Mouse (Mus musculus) forebrain, embryonic 16.5 days (tissue): ENCODE data around the gene Phf12. TPM values are rescaled to one million over a fixed set of nuclear protein-coding genes. Genes with fewer than 3 reads are reported as not detected.

Experiments used
- ATAC-seq: fragments of 200-750 bp; cut with Nextera tagmentation; 2 replicates; pipeline ENCODE4 v1.8.0; 2017; ENCODE audit warnings: mild to moderate bottlenecking, moderate library complexity
- H3K27ac ChIP-seq: fragments of 300-500 bp; sonication (generic); 2 replicates; pipeline ENCODE4 v1.5.1; 2014; ENCODE audit warnings: low read length, control low read depth
- H3K27me3 ChIP-seq: fragments of 300-500 bp; sonication (generic); replicated peaks from 2 replicates; pipeline ENCODE4 v1.6.1; 2014; ENCODE audit warnings: low read length; ENCODE audit not compliant: control insufficient read depth, insufficient read depth
- H3K36me3 ChIP-seq: fragments of 300-500 bp; sonication (generic); 2 replicates; pipeline ENCODE4 v1.6.1; 2014; ENCODE audit not compliant: control insufficient read depth, insufficient read depth
- H3K4me1 ChIP-seq: fragments of 300-500 bp; sonication (generic); replicated peaks from 2 replicates; pipeline ENCODE4 v1.6.1; 2014; ENCODE audit warnings: low read length; ENCODE audit not compliant: control insufficient read depth, insufficient read depth
- H3K4me2 ChIP-seq: fragments of 300-500 bp; sonication (generic); 2 replicates; pipeline ENCODE4 v1.6.1; 2014; ENCODE audit warnings: mild to moderate bottlenecking, low read length, control low read depth
- H3K4me3 ChIP-seq: fragments of 300-500 bp; sonication (generic); replicated peaks from 2 replicates; pipeline ENCODE4 v1.5.1; 2014; ENCODE audit warnings: mild to moderate bottlenecking, low read length, control low read depth
- H3K9ac ChIP-seq: fragments of 300-500 bp; sonication (generic); replicated peaks from 2 replicates; pipeline ENCODE4 v1.6.1; 2014; ENCODE audit warnings: low read depth, low read length, control low read depth
- H3K9me3 ChIP-seq: fragments of 300-500 bp; sonication (generic); 2 replicates; pipeline ENCODE4 v1.6.1; 2016; ENCODE audit warnings: low read length; ENCODE audit not compliant: control insufficient read depth
- WGBS: fragments of 180-500 bp; shearing (Covaris S2); extraction: QIAGEN DNeasy Blood & Tissue Kit; methylation state at CpG from one replicate; pipeline ENCODE4 v1.1.7; 2014; 5-methylcytosine and 5-hydroxymethylcytosine counted together
- polyA plus RNA-seq: library from polyadenylated mRNA; unstranded; fragments of >200 nt; fragmentation: Nextera tagmentation; extraction: Ambion mirVana; gene quantifications from 2 replicates; pipeline ENCODE4 v1.2.1, GENCODE M21; 2015

Phf12 gene
- polyA plus RNA-seq, 1 experiment from 2014 or later = 23.0 TPM

GRCm38 (mm10) chr11:77966037-77966391, 16.5 kb upstream of the Phf12 start:
- H3K4me3 ChIP-seq = no peak overlapping the region

GRCm38 (mm10) chr11:77967114-77967513, 15.4 kb upstream of the Phf12 start:
- H3K4me2 ChIP-seq = no peak overlapping the region
- H3K9me3 ChIP-seq = no peaks in the 10 kb centered on the region
- peaks cover 12% of the 10 kb centered on the region; the same call in 1 of the 2 replicates for H3K36me3 ChIP-seq
- H3K27me3 ChIP-seq = no peaks in the 10 kb centered on the region
- ATAC-seq = 0 out of 2 replicates have a peak, but pooled peaks have one; percentile 39
- no peak overlapping the region for H3K27ac ChIP-seq
- under 1% methylated on average over 4 of the region's 4 CpGs for WGBS
- H3K4me3 ChIP-seq = no peak overlapping the region
- peaks cover 27% of the 10 kb centered on the region for H3K4me1 ChIP-seq
- no peak overlapping the region for H3K9ac ChIP-seq

More at GRCm38 (mm10) chr11:77966037-77966391, 16.5 kb upstream of the Phf12 start:
- WGBS = 21% methylated on average over 5 of the region's 5 CpGs
- no peaks in the 10 kb centered on the region for H3K9me3 ChIP-seq
- peaks cover 8% of the 10 kb centered on the region; the same call in 1 of the 2 replicates for H3K36me3 ChIP-seq
- no peak for ATAC-seq
- H3K27me3 ChIP-seq = no peaks in the 10 kb centered on the region
- H3K4me1 ChIP-seq = peaks cover 29% of the 10 kb centered on the region
- peak overlapping the region; percentile 41 for H3K4me2 ChIP-seq
- H3K9ac ChIP-seq = peak overlapping the region; percentile 33; the same call in 1 of the 2 replicates
- peak overlapping the region; percentile 95 for H3K27ac ChIP-seq

- Histone ChIP-seq H3K27ac (no peak overlapping the region), H3K4me1 (peaks cover 27% of the 10 kb centered on the region), H3K27me3 (no peaks in the 10 kb centered on the region), H3K4me3 (no peak overlapping the region), H3K9me3 (no peaks in the 10 kb centered on the region), H3K36me3 (peaks cover 17% of the 10 kb centered on the region; the same call in 1 of the 2 replicates), H3K4me2 (no peak overlapping the region), H3K9ac (no peak overlapping the region)
- WGBS = 81% methylated on average over 4 of the region's 4 CpGs
- ATAC-seq = no peak
Observed at GRCm38 (mm10) chr11:77968786-77969185, 13.8 kb upstream of the Phf12 start.

DNA sequence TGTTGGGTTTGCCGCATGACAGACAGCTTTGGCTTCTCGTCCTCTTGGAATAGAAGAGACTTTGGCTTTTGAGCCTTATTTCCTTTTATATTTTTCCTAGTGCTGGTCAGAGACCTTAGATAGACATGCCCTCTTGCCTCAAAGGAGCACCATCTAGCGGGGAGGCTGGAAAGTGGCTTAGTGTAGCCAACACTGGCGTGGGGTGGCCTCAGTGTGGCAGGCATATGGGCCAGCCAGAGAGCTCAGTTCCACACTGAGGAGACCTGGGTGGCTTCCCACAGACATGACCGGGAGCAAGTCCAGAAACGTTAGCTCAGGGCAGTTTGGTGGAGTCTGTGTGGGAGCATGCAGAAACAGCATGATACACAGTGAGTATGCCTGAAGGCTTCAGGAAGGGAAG, 11.8 kb upstream of the Phf12 start:
- H3K4me2 ChIP-seq = no peak overlapping the region

DNA sequence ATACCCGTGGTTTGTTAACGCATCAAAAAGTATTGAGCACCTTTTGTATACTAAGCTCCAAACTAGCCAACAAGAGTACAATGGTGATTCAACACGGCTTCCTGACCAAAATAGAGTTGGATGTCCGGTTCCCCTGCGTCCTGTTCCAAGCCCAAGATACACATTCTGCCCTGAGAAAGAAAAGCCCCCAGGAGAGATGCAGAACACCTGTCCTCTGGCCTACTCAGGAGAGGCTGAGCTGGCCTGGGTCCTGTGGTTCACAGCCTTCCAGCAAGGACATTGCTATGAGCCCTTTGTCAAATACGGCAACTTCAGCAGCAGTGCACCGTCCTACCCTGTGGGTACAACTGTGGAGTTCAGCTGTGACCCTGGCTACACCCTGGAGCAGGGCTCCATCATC, 9.0 kb upstream of the Phf12 start:
- no peaks in the 10 kb centered on the region for H3K9me3 ChIP-seq
- peaks cover 40% of the 10 kb centered on the region for H3K36me3 ChIP-seq
- H3K9ac ChIP-seq = no peak overlapping the region
- H3K4me2 ChIP-seq = no peak overlapping the region
- H3K4me3 ChIP-seq = no peak overlapping the region
- 83% methylated on average over 7 of the region's 7 CpGs for WGBS
- H3K27ac ChIP-seq = no peak overlapping the region
- no peak for ATAC-seq
- no peaks in the 10 kb centered on the region for H3K4me1 ChIP-seq
- peaks cover 2% of the 10 kb centered on the region; the same call in 1 of the 2 replicates for H3K27me3 ChIP-seq

More for the DNA sequence above, 11.8 kb upstream of the Phf12 start:
- Histone ChIP-seq H3K9me3 (no peaks in the 10 kb centered on the region), H3K4me1 (peaks cover 11% of the 10 kb centered on the region), H3K9ac (no peak overlapping the region), H3K27ac (no peak overlapping the region), H3K36me3 (peaks cover 29% of the 10 kb centered on the region), H3K4me3 (no peak overlapping the region), H3K27me3 (no peaks in the 10 kb centered on the region)
- 84% methylated on average over 6 of the region's 6 CpGs for WGBS
- no peak for ATAC-seq

DNA sequence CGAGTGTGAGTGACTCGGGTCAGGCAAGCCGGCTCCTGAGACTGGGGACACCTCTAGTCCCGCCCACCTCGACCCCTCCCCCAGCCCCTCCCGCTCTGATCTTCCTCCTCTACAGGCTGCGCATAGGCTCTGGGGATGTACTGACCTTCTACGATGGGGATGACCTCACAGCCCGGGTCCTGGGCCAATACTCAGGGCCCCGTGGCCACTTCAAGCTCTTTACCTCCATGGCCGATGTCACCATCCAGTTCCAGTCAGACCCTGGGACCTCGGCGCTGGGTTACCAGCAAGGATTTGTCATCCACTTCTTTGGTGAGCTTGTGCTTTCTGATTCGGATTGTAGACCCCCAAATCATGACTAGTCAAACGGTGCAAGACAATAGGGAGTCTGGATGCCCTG, 8.2 kb upstream of the Phf12 start:
- WGBS = 45% methylated on average over 15 of the region's 15 CpGs
- Histone ChIP-seq H3K4me1 (no peaks in the 10 kb centered on the region), H3K4me3 (no peak overlapping the region), H3K9ac (no peak overlapping the region), H3K9me3 (no peaks in the 10 kb centered on the region), H3K27ac (no peak overlapping the region), H3K36me3 (peaks cover 45% of the 10 kb centered on the region), H3K4me2 (no peak overlapping the region), H3K27me3 (peaks cover 2% of the 10 kb centered on the region; the same call in 1 of the 2 replicates)
- ATAC-seq = no peak

DNA sequence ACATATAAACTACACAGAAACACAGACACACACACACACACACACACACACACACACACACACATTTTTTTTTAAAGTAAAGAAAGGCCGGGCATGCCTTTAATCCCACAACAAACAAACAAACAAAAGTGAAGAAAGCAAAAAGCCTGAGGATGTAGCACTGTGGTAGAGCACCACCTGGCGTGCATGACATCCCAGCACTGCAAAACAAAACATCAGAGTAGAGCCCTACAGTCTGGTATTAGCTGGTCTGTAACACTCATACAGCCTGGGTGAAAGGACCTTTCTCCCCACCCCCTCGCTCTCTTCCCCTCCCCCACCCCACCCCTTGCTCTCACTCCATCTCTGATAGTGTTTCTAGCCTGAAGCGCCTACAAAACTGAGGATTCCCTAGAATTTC, 6.7 kb upstream of the Phf12 start:
- no peak overlapping the region for H3K4me2 ChIP-seq
- H3K9ac ChIP-seq = no peak overlapping the region
- H3K27ac ChIP-seq = no peak overlapping the region
- no peak overlapping the region for H3K4me3 ChIP-seq
- no peak for ATAC-seq
- peaks cover 5% of the 10 kb centered on the region for H3K4me1 ChIP-seq
- H3K27me3 ChIP-seq = peaks cover 2% of the 10 kb centered on the region; the same call in 1 of the 2 replicates
- WGBS = 47% methylated on average over 4 of the region's 4 CpGs
- peaks cover 37% of the 10 kb centered on the region for H3K36me3 ChIP-seq
- H3K9me3 ChIP-seq = no peaks in the 10 kb centered on the region

- Histone ChIP-seq H3K4me1 (peaks cover 10% of the 10 kb centered on the region), H3K36me3 (peaks cover 33% of the 10 kb centered on the region), H3K27ac (no peak overlapping the region), H3K4me2 (no peak overlapping the region), H3K9ac (no peak overlapping the region), H3K27me3 (peaks cover 2% of the 10 kb centered on the region; the same call in 1 of the 2 replicates), H3K9me3 (no peaks in the 10 kb centered on the region), H3K4me3 (no peak overlapping the region)
- ATAC-seq = no peak
- 86% methylated on average over 6 of the region's 6 CpGs for WGBS
Observed at GRCm38 (mm10) chr11:77978161-77978560, 4.4 kb upstream of the Phf12 start.

DNA sequence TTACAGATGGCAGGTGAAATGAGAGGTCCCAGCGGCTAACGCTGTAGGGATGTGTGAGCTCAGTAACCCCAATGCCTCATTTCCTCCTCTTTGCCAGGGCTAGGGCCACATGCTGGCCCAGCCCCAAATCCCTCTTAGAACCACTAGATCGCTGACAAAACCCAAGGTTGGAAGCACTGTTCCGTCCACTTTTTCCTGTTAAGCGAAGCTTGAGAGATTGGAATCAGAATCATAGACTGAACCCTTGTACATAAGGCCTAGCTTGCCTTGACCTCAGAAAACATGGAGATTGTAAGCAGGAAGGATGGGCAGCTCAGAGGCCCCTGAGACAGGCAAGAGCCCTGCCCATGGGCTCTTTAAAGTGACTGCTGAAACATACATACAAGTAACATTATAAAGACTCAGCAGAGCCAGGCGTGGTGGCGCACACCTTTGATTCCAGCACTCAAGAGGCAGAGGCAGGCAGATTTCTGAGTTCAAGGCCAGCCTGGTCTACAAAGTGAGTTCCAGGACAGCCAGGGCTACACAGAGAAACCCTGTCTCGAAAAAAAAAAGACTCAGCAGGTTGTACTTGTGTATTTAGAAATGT, 3.2 kb upstream of the Phf12 start:
- Histone ChIP-seq H3K4me1 (peaks cover 10% of the 10 kb centered on the region), H3K9me3 (no peaks in the 10 kb centered on the region), H3K27me3 (peaks cover 2% of the 10 kb centered on the region; the same call in 1 of the 2 replicates), H3K36me3 (peaks cover 24% of the 10 kb centered on the region), H3K9ac (no peak overlapping the region), H3K27ac (no peak overlapping the region), H3K4me2 (no peak overlapping the region), H3K4me3 (no peak overlapping the region)
- no peak for ATAC-seq
- whole genome bisulfite sequencing = 81% methylated on average over 8 of the region's 8 CpGs
